Mouse (Mus musculus): ENCODE results near the gene Slc20a1.

DNA sequence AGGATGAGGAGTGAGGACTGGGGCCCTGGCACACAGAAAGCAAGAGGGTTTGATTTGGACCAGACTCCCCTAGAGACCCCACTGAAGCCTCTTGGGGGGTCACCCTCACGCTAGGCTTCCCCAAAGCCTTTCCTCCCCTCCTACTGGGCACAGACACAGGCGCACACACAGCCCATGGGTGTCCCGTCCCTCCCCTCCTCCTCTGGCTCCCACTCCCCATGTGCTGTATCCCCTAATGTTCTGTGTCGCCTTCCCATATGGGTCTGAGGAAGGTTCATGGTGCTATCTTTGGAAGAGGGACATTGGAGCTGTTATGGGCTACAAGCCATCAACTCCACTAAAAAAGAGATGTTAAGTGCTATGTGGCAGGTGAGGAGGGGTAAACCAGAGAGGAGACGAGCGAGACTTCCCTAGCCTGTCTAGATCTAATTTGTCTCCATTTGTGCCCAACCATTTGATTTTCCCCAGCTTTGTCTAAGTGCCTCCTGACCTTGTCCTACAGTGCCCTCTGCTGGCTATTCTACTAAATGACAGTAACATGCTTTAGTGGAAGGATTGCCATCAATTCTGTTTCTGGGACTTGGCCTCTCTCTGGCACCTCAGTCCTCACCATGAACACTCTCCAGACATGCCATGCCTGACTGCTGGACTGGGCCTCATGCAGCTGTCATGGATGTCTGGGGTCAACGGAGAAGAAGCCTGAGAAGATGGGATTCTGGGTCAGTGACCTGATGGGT lies 60.1 kb downstream of the Slc20a1 start:
- TF ChIP-seq CTCF (conservative IDR thresholded peaks at IDR 0.05; ENCODE audit: low read length) (peak; percentile 60), POU5F1 (IDR thresholded peaks at IDR 0.05; ENCODE audit: borderline replicate concordance, low read length) (no peak)

Measured in E14TG2a.4 (cell line).